Mouse (Mus musculus) spleen, adult 2 months (tissue): Measurements from ENCODE around the gene Ppfibp1.

Experiments used
- CTCF ChIP-seq: fragments of 200-500 bp; IDR thresholded peaks from 2 replicates; pipeline ENCODE4 v1.5.1; 2011; ENCODE audit warnings: mild to moderate bottlenecking, inconsistent platforms; ENCODE audit not compliant: insufficient read depth, insufficient read length, insufficient replicate concordance; ENCODE audit errors: extremely low read depth
- POLR2A ChIP-seq: fragments of 200-500 bp; IDR thresholded peaks from 2 replicates; pipeline ENCODE4 v1.6.1; 2011; ENCODE audit warnings: low read depth, low read length, inconsistent platforms

DNA sequence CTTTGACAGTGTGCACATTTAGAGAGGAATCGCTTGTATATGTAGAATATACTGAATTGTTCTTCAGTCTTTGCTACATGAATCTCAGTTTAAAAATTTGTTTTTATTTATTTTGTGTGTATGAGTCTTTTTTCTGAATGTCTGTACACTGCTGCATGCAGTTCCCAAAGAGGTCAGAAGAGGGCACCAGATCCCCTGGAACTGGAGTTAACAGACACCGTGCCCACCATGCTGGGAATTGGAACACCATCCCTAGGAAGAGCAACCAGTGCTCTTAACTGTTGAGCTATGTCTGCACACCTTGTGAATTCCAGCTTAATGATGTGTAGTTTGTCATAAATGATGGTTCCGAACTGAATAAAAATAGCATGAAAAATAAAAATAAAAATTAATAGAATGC lies 119.9 kb downstream of the Ppfibp1 start:
- TF ChIP-seq POLR2A: no peak
- peak; percentile 61; the same call in 1 of the 2 replicates for TF ChIP-seq CTCF
